Mouse (Mus musculus) layer of hippocampus, adult 9-10 months (tissue): ENCODE measurements at regions not wholly inside any gene's neighbourhood (a gene's known extent, or its start where the extent isn't known, plus 50 kb on each side); places are given as distances from the start of the nearest gene placed in this dataset.

ENCODE experiments used
- DNase-seq: peaks from one replicate; pipeline ENCODE4 v3.0.0; 2022; ENCODE audit warnings: low spot score

- no peak for DNase-seq
These were observed 653.3 kb upstream of the Fam98a start for GRCm38 (mm10) chr17:76205082-76205481.

GRCm38 (mm10) chr17:76184813-76185212, 633.1 kb upstream of the Fam98a start:
- DNase-seq, result no peak

DNA sequence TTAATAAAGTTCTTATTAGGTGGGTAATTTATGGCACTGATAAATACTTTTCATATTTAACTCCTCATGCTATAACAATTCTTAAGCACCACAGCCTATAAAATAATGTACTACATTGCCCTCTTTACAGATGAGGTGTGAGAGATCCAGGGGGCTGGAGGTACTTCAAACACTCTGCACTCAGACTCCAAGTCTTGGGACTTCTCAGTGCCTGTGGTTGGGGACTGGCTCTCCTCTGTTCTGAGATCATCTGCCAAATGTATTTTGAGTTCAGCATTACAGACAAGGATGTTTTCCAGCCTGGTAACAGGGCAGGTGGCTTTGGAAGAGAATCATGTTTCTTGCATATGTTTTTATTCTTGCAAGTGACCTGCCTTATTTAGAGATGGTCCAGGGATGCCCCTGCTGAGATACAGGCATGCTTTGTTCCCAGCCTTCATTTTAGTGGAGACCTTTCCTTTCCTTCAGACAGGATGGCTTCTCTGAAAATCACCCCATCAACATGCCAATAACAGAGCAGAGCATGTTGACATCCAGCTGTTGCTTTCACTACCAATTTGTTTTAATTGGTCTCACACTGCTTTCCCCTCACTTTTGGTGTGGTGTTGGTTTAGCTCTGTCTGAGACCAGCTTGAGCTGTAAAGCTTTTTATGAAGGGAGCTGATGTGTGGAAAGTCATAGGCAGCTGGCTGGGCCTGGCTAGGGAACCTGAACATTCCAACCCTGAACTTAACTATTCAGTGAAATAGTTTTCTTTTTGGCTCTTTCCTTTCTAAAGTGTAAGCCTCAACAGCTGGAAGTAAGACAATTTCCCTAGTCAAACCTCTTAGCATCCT, 585.1 kb upstream of the Fam98a start:
- no peak for DNase-seq

DNA sequence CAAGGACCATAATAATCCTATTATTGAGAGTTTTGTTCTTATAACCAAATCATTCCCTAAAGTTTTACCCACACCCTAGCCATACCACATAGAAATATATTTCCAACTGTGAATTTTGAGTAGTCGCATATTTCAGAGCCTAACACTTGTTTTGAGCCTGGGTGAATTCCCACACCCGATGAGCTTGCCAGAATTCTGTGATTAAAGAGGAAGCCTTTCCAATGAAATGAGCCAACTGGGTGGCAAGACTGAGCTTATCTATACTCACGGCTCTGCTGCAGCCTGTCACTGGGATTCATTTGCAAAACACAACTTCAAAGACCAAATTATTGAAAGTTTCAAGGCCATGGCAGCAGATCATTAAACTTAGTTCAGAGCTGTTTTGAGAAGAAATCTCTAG, 582.3 kb upstream of the Fam98a start:
- no peak for DNase-seq

DNA sequence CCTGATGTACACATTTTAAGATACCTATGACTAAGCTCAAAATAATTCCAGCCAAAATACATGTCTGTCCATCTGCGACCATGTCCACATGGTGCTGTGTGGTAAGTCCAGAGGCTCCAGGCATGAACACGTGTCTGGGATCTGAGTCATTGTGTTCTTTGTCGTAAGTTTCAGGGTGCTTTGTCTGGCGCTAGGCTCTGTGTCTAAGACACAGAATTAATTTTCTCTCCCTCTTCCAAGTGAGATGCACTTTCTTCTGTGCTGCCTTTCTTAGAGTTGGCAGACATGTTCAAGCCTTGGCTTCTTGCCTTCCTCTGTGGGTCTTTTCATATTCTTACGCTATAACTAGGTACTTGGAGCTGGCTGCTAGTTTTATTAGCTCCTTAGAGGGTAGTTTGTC, 573.5 kb upstream of the Fam98a start:
- no peak for DNase-seq

DNA sequence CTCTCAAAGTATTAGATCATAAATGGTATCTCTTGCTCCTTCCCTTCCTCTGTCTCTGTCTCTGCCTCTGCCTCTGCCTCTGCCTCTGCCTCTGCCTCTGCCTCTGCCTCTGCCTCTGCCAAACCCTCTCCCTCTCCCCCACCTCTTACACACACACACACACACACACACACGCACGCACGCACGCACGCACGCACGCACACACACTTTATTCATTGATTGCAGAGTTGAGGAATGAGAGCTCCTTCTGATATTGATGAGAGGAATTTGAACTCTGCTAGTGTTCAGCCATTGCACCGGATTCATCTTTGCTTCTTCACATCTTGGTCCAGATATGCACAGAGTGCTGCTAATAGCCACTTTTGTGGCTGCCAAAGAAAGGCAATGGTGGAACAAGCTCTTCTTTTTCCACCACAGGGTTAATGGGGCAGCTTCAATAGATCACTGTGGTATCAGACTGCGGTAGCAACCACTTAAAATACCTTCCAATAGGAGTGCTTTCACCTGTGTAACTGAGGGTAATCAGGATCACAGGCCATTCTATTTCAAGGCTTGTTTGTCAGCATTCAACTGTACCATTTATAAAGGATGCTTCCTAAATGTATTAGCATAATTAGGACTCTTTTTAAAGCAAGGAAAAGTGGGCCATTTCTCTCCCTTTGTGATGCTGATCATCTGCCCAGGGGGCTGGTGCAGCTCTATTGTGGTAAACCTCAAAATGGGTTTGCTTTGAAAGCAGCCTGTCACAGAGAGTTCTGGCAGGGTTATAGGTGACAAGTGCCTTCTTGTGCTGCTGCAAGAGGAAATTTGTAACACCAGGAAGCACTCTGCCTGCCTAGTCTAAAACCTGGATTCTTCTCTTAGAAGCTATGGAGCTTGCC, 559.8 kb upstream of the Fam98a start:
- DNase-seq, result no peak

GRCm38 (mm10) chr17:76110856-76111255, 559.1 kb upstream of the Fam98a start:
- no peak for DNase-seq

DNA sequence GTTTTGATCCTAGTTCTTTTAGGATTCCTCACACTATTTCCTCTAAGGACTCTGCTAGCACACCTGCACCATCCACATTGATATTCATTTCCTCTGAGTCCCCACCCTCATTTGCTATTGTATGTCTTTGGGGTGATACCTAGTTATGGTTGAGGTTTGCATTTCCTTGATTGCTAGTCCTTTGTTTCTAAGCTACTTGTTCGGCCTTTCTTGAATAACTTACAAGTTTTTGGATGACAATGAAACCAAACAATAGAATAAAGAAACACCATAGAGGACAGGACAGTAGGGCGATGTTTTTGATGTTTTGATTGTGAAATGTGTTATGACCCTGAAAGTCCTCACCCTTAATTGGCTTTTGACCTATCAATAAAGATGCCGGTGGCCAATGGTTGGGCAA, 531.8 kb upstream of the Fam98a start:
- no peak for DNase-seq

- no peak for DNase-seq
These were observed 530.0 kb upstream of the Fam98a start for GRCm38 (mm10) chr17:76081780-76082179.

DNA sequence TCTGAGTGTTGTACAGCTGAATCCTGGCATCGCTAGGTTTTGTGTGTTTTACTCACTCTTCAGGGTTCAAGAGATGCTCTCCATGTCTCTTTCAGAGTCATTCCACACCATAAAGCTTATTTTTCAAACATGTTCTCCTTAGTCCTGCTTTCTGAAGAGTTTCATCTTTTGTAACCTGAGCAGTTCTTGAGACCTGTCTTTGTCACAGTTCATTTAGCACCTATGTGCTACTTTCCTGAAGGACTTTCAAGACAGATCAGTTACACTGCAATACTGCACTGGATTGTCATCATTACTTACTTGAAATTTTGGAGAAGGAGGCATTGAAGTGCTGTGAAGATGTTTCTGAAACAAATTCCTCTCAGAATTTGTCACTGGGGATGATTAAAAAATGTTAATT, 494.7 kb upstream of the Fam98a start:
- DNase-seq, result no peak

DNA sequence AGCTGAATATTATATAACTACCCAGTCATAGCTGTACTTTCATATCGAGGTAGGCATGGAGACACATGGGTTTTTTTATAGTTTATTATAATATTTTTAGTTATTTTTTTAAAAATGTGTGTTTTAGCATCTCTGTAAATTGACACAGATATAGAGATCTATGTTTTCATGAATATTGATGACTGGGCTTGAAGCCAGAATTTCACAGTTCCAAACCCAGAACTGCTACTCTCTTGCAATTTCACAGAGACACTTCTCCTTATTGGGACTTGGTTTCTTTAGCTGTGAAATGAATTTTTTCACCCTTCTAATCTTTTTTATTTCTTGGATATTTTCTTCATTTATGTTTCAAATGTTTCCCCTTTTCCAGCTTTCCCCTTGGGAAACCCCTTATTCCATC, 481.0 kb upstream of the Fam98a start:
- no peak for DNase-seq

GRCm38 (mm10) chr17:76008011-76008410, 456.3 kb upstream of the Fam98a start:
- no peak for DNase-seq

GRCm38 (mm10) chr17:76002836-76003235, 451.1 kb upstream of the Fam98a start:
- DNase-seq, result no peak

GRCm38 (mm10) chr17:75961371-75961770, 409.6 kb upstream of the Fam98a start:
- no peak for DNase-seq

- DNase-seq, result no peak
These were observed 385.1 kb upstream of the Fam98a start for GRCm38 (mm10) chr17:75936686-75937380.

DNA sequence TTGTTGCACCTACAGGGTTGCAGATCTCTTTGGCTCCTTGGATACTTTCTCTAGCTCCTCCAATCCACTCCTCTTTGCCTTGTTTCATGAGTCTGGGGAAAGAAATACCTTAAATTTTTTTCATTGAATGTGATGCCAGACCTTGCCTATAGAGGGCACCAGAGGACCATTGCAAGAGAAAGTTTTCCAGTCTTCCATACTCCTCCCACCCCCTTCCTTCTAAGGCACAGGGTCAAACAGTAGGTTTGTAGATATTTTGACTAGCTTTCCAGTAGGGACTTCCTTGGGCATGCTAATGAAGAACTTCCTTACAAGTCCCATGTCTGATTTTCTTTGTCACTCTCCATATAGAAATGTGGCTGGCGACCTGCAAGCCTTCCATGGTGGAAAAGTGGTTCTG, 379.3 kb upstream of the Fam98a start:
- DNase-seq, result no peak

GRCm38 (mm10) chr17:75920240-75920639, 368.5 kb upstream of the Fam98a start:
- no peak for DNase-seq

GRCm38 (mm10) chr17:75917020-75917419, 365.3 kb upstream of the Fam98a start:
- no peak for DNase-seq

DNA sequence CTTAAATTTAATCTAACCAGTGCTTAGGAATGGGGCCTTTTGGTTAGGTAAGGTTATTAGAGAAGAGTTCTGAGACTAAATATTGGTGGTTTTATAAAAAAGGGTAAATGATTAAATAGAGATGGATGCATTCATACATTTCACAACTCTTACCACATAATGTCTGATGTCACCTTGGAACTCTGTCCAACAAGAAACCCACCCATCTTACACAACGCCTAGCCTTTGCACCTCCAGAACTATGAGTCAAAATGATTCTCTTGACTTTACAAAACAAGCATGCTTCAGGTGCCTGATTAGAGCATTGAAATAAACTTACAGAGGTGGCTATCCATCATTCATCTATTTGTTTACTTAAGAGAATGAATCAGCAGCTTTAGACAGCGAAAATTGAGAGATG, 364.8 kb upstream of the Fam98a start:
- no peak for DNase-seq

DNA sequence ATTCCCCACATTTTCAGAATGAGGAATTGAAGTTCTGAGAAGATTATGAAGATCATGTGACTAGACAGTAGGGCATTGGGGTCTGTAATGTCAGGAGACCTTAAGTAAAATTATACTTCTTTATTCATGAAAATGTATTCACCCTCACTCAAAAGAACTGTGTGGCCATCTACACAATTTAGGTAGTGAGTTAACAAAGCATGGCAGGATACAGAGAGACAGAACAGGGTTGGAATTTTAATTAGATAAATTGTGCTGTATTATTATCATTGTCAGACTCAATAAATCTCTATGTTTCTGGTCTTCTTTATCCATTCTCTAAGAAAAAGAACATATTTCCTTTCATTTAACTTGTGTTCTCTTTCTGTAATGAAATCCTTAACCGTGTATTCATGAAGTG, 363.5 kb upstream of the Fam98a start:
- no peak for DNase-seq

- DNase-seq, result no peak
These were observed 355.3 kb upstream of the Fam98a start for GRCm38 (mm10) chr17:75907085-75907484.

DNA sequence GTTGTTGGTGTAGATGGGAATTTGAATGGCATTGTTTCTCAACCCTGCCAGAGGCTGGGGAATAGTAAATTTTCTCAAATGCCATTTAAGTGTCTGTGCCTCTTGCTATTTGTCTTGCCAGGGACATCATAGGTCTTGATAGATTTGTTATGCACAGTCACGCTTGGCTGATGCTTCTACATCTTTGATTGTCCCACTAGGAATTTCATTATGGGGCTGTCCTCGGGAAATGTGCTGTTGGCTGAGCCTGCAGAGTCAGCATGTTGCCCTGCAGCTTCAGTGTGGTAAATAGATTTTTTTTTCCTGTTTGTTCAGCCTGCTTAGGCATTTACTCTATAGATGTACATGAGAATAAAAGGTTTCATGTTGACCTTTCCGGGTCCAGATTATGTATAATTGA, 354.9 kb upstream of the Fam98a start:
- DNase-seq, result no peak

GRCm38 (mm10) chr17:75895436-75895835, 343.7 kb upstream of the Fam98a start:
- DNase-seq, result no peak
